Mouse (Mus musculus) small intestine, adult 2 months (tissue): ENCODE measurements around the gene Spats2. TPM values are rescaled to one million over a fixed set of nuclear protein-coding genes. Genes with fewer than 3 reads are reported as not detected.

Source experiments
- H3K27ac ChIP-seq: fragments of 200-500 bp; 2 replicates; pipeline ENCODE4 v1.5.1; 2012; ENCODE audit warnings: low read depth, low read length, control low read depth, inconsistent platforms; ENCODE audit not compliant: insufficient read depth
- H3K27me3 ChIP-seq: fragments of 200-500 bp; 2 replicates; pipeline ENCODE4 v1.6.1; 2012; ENCODE audit warnings: mild to moderate bottlenecking, moderate library complexity, low read length, inconsistent platforms; ENCODE audit not compliant: control insufficient read depth, insufficient read depth
- H3K36me3 ChIP-seq: fragments of 200-500 bp; 2 replicates; pipeline ENCODE4 v1.6.1; 2012; ENCODE audit warnings: mild to moderate bottlenecking, low read length, control low read depth, inconsistent platforms; ENCODE audit not compliant: control insufficient read depth, insufficient read depth
- H3K4me1 ChIP-seq: fragments of 200-500 bp; 2 replicates; pipeline ENCODE4 v1.6.1; 2012; ENCODE audit warnings: low read length, inconsistent platforms, mixed read lengths; ENCODE audit not compliant: control insufficient read depth, insufficient read depth, insufficient read length
- H3K4me3 ChIP-seq: fragments of 200-500 bp; 2 replicates; pipeline ENCODE4 v1.5.1; 2012; ENCODE audit warnings: low read depth, mild to moderate bottlenecking, control low read depth, inconsistent platforms, low read length, moderate library complexity
- CTCF ChIP-seq: fragments of 200-500 bp; IDR thresholded peaks from 2 replicates; pipeline ENCODE4 v1.5.1; 2012; ENCODE audit warnings: low read depth, mild to moderate bottlenecking, control low read depth, inconsistent platforms, low read length, moderate library complexity, mixed read lengths; ENCODE audit not compliant: insufficient replicate concordance, insufficient read length; ENCODE audit errors: extremely low read depth
- POLR2A ChIP-seq: fragments of 200-500 bp; IDR thresholded peaks from 2 replicates; pipeline ENCODE4 v1.6.1; 2012; ENCODE audit warnings: low read depth, mild to moderate bottlenecking, control low read depth, inconsistent platforms, low read length, moderate library complexity
- WGBS: fragments of 180-500 bp; shearing (Covaris S2); methylation state at CpG from one replicate; pipeline ENCODE4 v1.1.7; 2018; 5-methylcytosine and 5-hydroxymethylcytosine counted together
- polyA plus RNA-seq: library from polyadenylated mRNA; depleted of rRNA; stranded (reverse); fragments of >200 nt; gene quantifications from 2 replicates; pipeline ENCODE4 v1.2.3, GENCODE M21; 2012

Gene Spats2
- polyA plus RNA-seq, 1 experiment, result 3.9 TPM

DNA sequence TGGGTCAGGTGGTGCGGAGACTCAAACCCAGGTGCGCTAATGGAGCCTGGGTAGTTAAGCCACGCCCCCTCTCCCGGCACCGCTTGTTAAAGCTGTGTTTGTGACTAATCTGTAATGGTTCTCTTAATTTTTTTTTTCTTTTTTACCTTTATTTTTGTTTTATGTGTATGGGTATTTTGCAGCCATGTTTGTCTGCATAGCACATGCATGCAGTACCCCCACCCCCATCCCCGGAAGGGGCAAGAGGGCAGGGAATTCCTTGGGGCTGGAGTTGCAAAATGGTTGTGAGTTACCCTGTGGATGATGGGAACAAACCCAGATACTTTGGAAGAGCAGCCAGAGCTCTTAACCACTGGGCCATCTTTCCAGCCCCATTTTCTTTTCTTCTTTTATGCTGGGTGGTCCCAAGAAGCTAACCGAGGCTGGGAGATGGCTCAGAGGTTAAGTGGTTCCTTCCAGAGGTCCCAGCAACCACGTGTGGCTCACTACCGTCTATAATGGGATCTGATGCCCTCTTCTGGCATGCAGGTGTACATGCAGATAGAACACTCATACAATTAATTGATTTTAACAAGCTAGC lies 12.2 kb upstream of the Spats2 start:
- H3K4me3 ChIP-seq, result peak overlapping the region; percentile 27; the same call in 1 of the 2 replicates
- TF ChIP-seq CTCF (peak; percentile 31; the same call in 1 of the 2 replicates), POLR2A (no peak)
- no peak overlapping the region for H3K27ac ChIP-seq
- no peaks in the 10 kb centered on the region for H3K27me3 ChIP-seq
- H3K36me3 ChIP-seq, result no peaks in the 10 kb centered on the region
- peaks cover 8% of the 10 kb centered on the region; the same call in 1 of the 2 replicates for H3K4me1 ChIP-seq
- WGBS, result 3% methylated on average over 9 of the region's 9 CpGs

DNA sequence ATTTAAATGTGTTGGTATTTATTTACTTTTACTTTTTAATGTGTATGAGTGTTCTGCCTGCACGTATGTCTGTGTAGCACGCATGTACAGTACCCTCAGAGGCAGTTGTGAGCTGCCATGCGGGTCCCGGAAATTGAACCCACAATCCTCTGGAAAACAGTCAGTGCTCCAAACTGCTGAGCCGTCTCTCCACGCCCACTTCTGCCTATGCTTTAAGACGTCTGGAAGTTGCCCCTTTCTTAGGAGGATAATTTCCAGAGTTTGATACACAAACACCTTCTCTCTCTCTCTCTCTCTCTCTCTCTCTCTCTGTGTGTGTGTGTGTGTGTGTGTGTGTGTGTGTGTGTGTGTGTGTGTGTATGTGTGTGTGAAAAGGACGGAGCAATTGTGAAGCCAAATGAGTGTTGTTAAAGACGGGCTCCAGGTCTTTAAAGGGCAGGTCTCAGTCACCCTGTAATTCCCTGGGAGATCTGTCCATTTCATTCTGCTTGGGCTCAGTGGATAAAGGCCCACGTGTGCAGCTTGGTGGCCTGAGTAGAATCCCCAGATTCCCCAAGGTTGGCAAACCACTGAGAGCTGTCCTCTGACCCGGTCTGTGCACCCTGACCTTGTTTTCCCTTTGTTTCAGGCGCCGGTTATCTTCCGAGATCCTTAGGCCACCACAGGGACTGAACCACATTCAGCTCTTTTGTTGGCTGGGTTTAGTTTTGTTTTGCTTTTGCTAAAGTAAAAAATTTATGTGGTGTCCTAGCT lies 11.2 kb upstream of the Spats2 start:
- Histone ChIP-seq H3K36me3 (no peaks in the 10 kb centered on the region), H3K27ac (no peak overlapping the region), H3K4me3 (no peak overlapping the region), H3K4me1 (peaks cover 8% of the 10 kb centered on the region; the same call in 1 of the 2 replicates), H3K27me3 (no peaks in the 10 kb centered on the region)
- WGBS, result 29% methylated on average over 14 of the region's 14 CpGs
- TF ChIP-seq POLR2A (no peak), CTCF (no peak)

DNA sequence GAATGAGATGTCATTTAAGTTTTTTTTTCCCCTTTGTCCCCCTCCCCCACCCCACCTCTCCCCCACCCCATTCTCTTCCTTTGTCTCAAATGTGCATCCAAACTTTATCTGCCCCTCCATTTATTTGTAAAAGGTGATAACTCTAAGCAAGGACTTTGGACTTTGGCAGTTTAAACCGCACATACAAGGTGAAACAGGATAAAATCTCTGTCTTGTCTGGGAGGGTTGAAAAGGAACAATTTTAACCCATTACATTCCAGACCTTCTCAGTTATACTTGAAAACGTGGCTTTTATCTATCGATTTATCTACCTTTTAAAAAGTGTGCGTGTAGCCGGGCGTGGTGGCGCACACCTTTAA lies 10.7 kb upstream of the Spats2 start:
- H3K27ac ChIP-seq, result no peak overlapping the region
- no peak overlapping the region for H3K4me3 ChIP-seq
- no peaks in the 10 kb centered on the region for H3K36me3 ChIP-seq
- no peaks in the 10 kb centered on the region for H3K27me3 ChIP-seq
- 62% methylated on average over 7 of the region's 7 CpGs for WGBS
- no peak for TF ChIP-seq POLR2A
- TF ChIP-seq CTCF, result no peak
- H3K4me1 ChIP-seq, result peaks cover 8% of the 10 kb centered on the region; the same call in 1 of the 2 replicates

DNA sequence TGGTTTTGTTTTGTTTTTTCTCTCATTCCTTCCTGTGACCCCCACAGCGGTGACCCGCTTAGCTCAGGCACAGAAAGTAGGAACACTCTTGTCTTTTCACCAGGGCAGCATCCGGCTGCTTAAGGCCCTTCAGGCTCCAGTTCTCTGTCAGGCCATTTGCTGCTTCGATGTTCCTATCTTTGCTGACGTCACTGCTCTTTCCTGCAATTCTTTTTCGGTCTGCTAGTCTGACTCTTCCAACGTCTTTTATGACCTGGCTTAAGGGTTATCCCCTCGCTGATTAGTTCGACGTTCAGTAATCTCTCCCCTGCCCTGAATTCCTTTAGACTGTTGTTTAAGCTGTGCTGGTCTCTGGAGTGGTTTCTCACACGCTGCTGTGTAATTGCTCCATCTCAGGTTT lies 9.2 kb upstream of the Spats2 start:
- TF ChIP-seq CTCF (no peak), POLR2A (no peak)
- Histone ChIP-seq H3K4me3 (no peak overlapping the region), H3K27me3 (no peaks in the 10 kb centered on the region; the same call in 1 of the 2 replicates), H3K27ac (no peak overlapping the region), H3K4me1 (peaks cover 8% of the 10 kb centered on the region; the same call in 1 of the 2 replicates), H3K36me3 (no peaks in the 10 kb centered on the region)
- WGBS, result 40% methylated on average over 11 of the region's 11 CpGs

DNA sequence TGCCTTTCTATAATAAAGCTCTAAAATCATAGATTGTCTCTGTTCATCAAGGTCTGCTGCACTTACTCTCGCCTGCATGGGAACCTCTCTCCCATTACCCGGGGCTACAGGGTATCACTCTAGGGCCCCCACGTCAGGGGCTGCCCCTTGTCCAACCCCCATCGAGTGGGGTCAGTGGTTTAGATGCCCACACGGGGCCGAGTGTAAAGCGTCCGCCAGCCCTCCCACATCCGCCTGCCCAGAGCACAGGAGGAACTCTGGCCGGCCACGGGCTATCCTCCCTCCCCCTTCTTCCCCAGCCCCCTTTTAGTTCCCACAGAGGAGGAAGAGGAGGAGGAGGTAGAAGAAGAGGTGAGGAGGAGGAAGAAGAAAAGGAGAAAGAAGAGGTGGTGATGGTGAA lies 4.9 kb upstream of the Spats2 start:
- Histone ChIP-seq H3K27ac (no peak overlapping the region), H3K27me3 (no peaks in the 10 kb centered on the region; the same call in 1 of the 2 replicates), H3K4me3 (no peak overlapping the region), H3K4me1 (peaks cover 3% of the 10 kb centered on the region; the same call in 1 of the 2 replicates), H3K36me3 (no peaks in the 10 kb centered on the region)
- 33% methylated on average over 11 of the region's 11 CpGs for WGBS
- TF ChIP-seq POLR2A (no peak), CTCF (no peak)

DNA sequence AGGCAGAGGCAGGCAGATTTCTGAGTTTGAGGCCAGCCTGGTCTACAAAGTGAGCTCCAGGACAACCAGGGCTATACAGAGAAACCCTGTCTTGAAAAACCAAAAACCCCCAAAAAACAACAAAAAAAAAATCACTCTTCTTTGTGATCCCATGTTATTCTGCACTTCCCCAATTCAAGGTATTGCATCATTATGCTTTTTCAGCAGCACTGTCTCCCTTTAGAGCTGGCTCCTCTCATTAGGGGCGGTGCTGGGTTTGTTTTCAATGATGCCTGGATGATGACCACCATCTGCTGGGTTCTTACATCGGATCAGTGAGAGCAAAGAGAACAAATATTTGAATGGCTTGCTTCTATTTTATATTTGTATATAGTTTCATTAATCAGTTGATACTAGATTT lies 3.1 kb upstream of the Spats2 start:
- Histone ChIP-seq H3K27me3 (no peaks in the 10 kb centered on the region; the same call in 1 of the 2 replicates), H3K4me1 (peaks cover 3% of the 10 kb centered on the region; the same call in 1 of the 2 replicates), H3K36me3 (no peaks in the 10 kb centered on the region), H3K4me3 (no peak overlapping the region), H3K27ac (no peak overlapping the region)
- WGBS, result 73% methylated on average over 2 of the region's 2 CpGs
- TF ChIP-seq CTCF (no peak), POLR2A (no peak)

DNA sequence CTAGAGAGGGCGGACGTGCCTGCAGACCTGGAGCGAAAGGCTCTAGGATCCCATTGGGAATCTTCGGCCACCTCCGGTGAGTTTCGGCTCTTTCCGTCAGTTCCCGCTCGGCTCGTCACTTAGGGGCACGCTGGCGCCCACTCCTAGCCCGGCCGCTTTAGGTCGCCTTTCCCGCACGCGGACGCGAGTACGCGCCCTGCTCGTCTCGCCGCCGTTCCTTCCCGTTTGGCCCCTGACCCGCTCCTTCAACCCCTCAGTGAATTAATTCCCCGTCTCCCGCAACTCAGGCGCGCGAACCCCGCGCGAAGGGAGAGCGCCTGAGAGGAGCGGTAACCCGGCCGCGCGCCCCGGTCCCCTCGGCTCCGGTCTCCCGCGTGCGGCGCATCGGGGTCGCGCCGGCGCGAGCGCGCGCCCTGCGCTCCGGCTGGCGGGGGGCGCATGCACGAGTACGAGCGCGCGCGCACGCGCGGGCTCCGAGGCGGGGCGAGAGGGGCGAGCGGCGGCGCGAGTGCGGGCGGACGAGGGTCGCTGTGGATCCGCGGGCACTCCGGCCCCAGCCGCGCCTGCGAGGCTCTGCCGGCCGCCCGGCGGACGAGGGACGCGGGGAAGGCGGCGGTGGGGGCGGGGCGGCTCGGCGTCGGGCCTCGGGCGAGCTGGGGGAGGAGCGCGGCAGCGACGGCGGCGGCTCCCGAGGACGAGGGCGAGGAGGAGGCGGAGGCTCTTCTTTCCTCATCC lies 532 bp downstream of the Spats2 start:
- Histone ChIP-seq H3K27me3 (no peaks in the 10 kb centered on the region), H3K4me1 (peaks cover 3% of the 10 kb centered on the region; the same call in 1 of the 2 replicates), H3K36me3 (no peaks in the 10 kb centered on the region), H3K4me3 (peak overlapping the region; percentile 91), H3K27ac (peak overlapping the region; percentile 69)
- TF ChIP-seq POLR2A (no peak; the same call in none of the 2 replicates), CTCF (no peak)
- under 1% methylated on average over 114 of the region's 115 CpGs for WGBS
